Mouse (Mus musculus): ENCODE results near the gene Iscu. TPM values are rescaled to one million over a fixed set of nuclear protein-coding genes. Genes with fewer than 3 reads are reported as not detected.

Gene Iscu
- polyA plus RNA-seq, 1 experiment, result 16.5 TPM

- Histone ChIP-seq H3K36me3 (ENCODE audit: control insufficient read depth) (no peaks in the 10 kb centered on the region), H3K9me3 (ENCODE audit: control insufficient read depth, low read length) (peaks cover 4% of the 10 kb centered on the region), H3K27me3 (ENCODE audit: control insufficient read depth) (peaks cover 8% of the 10 kb centered on the region), H3K4me1 (ENCODE audit: control insufficient read depth) (peaks cover 4% of the 10 kb centered on the region), H3K4me3 (replicated peaks) (no peak overlapping the region)
- TF ChIP-seq GATA1 (IDR thresholded peaks at IDR 0.05; ENCODE audit: low read length) (no peak), TAL1 (IDR thresholded peaks at IDR 0.05; ENCODE audit: low read length) (no peak)
These were observed 16.7 kb downstream of the Iscu start for GRCm38 (mm10) chr5:113789075-113789788.

- H3K27me3 ChIP-seq (ENCODE audit: control insufficient read depth), result no peaks in the 10 kb centered on the region
- TF ChIP-seq GATA1 (IDR thresholded peaks at IDR 0.05; ENCODE audit: low read length), result no peak
- no peak for TF ChIP-seq TAL1 (IDR thresholded peaks at IDR 0.05; ENCODE audit: low read length)
- peaks cover 4% of the 10 kb centered on the region for H3K4me1 ChIP-seq (ENCODE audit: control insufficient read depth)
- H3K9me3 ChIP-seq (ENCODE audit: control insufficient read depth, low read length), result no peaks in the 10 kb centered on the region
- H3K36me3 ChIP-seq (ENCODE audit: control insufficient read depth), result no peaks in the 10 kb centered on the region
- H3K4me3 ChIP-seq (replicated peaks), result no peak overlapping the region
These were observed 18.1 kb downstream of the Iscu start for GRCm38 (mm10) chr5:113790453-113791196.

- TF ChIP-seq GATA1 (IDR thresholded peaks at IDR 0.05; ENCODE audit: low read length) (no peak), TAL1 (IDR thresholded peaks at IDR 0.05; ENCODE audit: low read length) (no peak; the same call in 2 of the 3 replicates)
- no peaks in the 10 kb centered on the region for H3K36me3 ChIP-seq (ENCODE audit: control insufficient read depth)
- peaks cover 4% of the 10 kb centered on the region for H3K4me1 ChIP-seq (ENCODE audit: control insufficient read depth)
- H3K4me3 ChIP-seq (replicated peaks), result no peak overlapping the region
- no peaks in the 10 kb centered on the region for H3K9me3 ChIP-seq (ENCODE audit: control insufficient read depth, low read length)
- H3K27me3 ChIP-seq (ENCODE audit: control insufficient read depth), result no peaks in the 10 kb centered on the region
These were observed 18.9 kb downstream of the Iscu start for GRCm38 (mm10) chr5:113791197-113792095.

- Histone ChIP-seq H3K9me3 (ENCODE audit: control insufficient read depth, low read length) (peaks cover 3% of the 10 kb centered on the region; the same call in 1 of the 2 replicates), H3K27me3 (ENCODE audit: control insufficient read depth) (peaks cover 18% of the 10 kb centered on the region), H3K4me3 (replicated peaks) (no peak overlapping the region), H3K36me3 (ENCODE audit: control insufficient read depth) (no peaks in the 10 kb centered on the region), H3K4me1 (ENCODE audit: control insufficient read depth) (peaks cover 2% of the 10 kb centered on the region; the same call in 1 of the 2 replicates)
- no peak for TF ChIP-seq GATA1 (IDR thresholded peaks at IDR 0.05; ENCODE audit: low read length)
- TF ChIP-seq TAL1 (IDR thresholded peaks at IDR 0.05; ENCODE audit: low read length), result no peak
These were observed 24.0 kb downstream of the Iscu start for GRCm38 (mm10) chr5:113796401-113797148.

- Histone ChIP-seq H3K27me3 (ENCODE audit: control insufficient read depth) (peaks cover 21% of the 10 kb centered on the region), H3K4me3 (replicated peaks) (no peak overlapping the region), H3K4me1 (ENCODE audit: control insufficient read depth) (no peaks in the 10 kb centered on the region), H3K9me3 (ENCODE audit: control insufficient read depth, low read length) (peaks cover 3% of the 10 kb centered on the region; the same call in 1 of the 2 replicates), H3K36me3 (ENCODE audit: control insufficient read depth) (no peaks in the 10 kb centered on the region)
- TF ChIP-seq GATA1 (IDR thresholded peaks at IDR 0.05; ENCODE audit: low read length), result no peak
- TF ChIP-seq TAL1 (IDR thresholded peaks at IDR 0.05; ENCODE audit: low read length), result no peak
These were observed 24.8 kb downstream of the Iscu start for GRCm38 (mm10) chr5:113797149-113797882.

- Histone ChIP-seq H3K27me3 (ENCODE audit: control insufficient read depth) (peaks cover 21% of the 10 kb centered on the region), H3K4me1 (ENCODE audit: control insufficient read depth) (no peaks in the 10 kb centered on the region), H3K4me3 (replicated peaks) (no peak overlapping the region), H3K36me3 (ENCODE audit: control insufficient read depth) (no peaks in the 10 kb centered on the region), H3K9me3 (ENCODE audit: control insufficient read depth, low read length) (peaks cover 3% of the 10 kb centered on the region; the same call in 1 of the 2 replicates)
- TF ChIP-seq GATA1 (IDR thresholded peaks at IDR 0.05; ENCODE audit: low read length) (no peak), TAL1 (IDR thresholded peaks at IDR 0.05; ENCODE audit: low read length) (no peak)
These were observed 26.0 kb downstream of the Iscu start for GRCm38 (mm10) chr5:113798525-113798924.

GRCm38 (mm10) chr5:113799691-113800090, 27.1 kb downstream of the Iscu start:
- TF ChIP-seq GATA1 (IDR thresholded peaks at IDR 0.05; ENCODE audit: low read length), result no peak
- no peak for TF ChIP-seq TAL1 (IDR thresholded peaks at IDR 0.05; ENCODE audit: low read length)
- Histone ChIP-seq H3K4me3 (replicated peaks) (no peak overlapping the region), H3K4me1 (ENCODE audit: control insufficient read depth) (no peaks in the 10 kb centered on the region; the same call in 1 of the 2 replicates), H3K27me3 (ENCODE audit: control insufficient read depth) (peaks cover 21% of the 10 kb centered on the region), H3K36me3 (ENCODE audit: control insufficient read depth) (no peaks in the 10 kb centered on the region), H3K9me3 (ENCODE audit: control insufficient read depth, low read length) (peaks cover 3% of the 10 kb centered on the region; the same call in 1 of the 2 replicates)
